Mouse (Mus musculus): ENCODE results near the gene B3gnt3.
"Not testable (repeated sequence)": the region's sequence is repeated elsewhere in the genome, so short reads cannot be mapped to it uniquely, and the experiment has no call there.

The B3gnt3 gene

DNA sequence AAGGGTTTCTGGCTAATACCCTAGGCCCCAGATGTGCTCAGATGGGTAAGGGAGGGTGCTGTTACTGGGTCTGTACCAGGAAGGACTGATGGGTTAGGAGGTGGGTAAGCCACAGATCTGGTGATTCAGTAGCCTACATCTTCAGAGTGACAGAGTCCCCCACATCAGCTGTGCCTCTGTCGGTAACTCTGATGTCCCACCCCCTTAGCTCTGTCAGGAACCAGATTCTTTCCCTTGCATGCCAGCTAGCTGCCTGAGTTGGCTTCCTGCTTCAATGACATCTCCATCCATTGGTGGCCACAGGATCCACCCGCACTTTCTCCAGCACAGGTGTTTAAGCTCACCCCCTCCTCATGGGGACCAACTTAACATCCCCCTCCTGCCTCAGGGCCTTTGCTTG, 10.0 kb upstream of the B3gnt3 start:
- DNase-seq (ENCODE audit: low spot score in 2 of 2), result peak in 1 of 2 experiments; percentile 8

DNA sequence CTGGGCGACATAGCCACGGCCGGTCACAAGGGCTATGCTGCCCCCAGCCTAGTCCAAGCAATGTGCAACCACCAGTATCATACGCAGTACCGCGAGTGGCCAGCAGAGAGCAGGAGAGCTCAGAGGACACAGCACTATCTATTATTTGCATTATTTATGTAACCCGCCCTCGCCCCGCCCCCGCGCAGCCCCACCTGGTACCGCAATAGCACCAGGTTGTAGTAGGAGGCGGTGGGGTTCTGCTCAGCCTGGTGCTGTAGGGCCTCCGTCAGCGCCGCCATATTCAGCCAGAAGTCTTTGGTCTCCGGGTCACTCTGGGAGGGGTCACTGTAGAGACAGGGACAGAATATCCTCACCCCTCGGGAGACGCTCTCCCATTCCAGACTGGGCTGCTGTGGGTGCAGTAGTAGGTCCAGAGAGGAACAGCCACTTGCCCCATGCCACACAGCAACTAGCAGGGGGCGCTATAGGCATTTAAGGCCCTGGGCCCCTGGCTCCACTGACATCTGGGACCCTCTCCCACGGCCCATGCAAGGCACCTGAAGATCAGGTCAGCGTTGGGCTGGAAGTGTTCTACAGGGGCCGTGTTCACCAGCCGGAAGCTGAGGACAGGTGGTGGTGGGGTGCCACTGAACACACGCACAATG, 8.3 kb upstream of the B3gnt3 start:
- DNase-seq (ENCODE audit: low spot score in 2 of 2), result peak; percentile 66 to 84

DNA sequence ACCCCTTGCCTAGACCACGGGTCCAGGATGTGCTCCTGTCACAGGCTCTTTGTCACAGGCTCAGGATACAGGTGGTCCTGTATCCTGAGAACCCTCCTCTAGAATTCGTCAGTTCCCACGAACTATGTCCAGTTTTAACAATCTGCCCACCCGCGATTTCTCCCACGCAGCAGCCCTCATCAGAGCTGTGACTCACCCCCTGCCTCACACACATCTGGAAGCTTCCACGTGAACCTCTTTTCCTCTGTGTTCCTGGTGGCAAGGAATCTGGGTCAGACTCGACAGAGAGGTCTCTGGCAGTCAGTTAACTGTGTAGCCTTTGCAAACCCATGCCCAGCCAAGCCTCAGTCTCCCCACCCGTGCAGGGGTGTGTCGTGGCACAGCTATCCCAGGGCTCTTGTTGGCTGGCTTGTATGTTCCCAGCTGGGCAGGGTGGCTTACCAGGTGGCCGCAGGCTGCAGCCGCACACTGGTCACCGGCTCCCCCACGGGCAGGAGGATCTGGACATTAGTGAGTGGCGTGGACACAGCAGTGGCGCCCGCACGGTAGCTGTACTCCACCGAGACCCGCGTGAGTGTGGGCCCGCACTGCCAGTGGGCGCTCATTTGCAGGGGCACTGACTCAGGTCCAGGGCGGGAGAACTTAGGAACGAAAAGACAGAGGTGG, 7.7 kb upstream of the B3gnt3 start:
- no peak for DNase-seq (ENCODE audit: low spot score in 2 of 2)

DNA sequence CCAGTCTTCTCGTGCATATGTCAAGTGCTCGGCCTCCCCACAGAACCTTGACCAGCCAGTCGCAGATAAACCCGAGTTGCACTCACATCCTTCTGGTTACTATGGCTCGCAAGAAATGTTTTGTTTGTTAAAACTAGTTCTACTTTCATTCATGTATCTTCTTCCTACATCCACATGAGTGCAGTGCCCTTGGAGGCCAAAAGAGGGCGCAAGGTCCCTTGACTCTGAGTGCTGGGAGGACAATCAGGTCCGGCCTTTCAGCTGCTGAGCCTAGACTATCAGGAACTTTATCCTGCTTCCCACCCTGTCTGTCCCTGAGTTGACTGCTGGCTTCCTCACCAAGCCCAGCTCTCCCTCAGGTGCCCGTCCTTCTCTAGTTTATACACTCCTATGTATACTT, 6.3 kb upstream of the B3gnt3 start:
- no peak for DNase-seq (ENCODE audit: low spot score in 2 of 2)

DNA sequence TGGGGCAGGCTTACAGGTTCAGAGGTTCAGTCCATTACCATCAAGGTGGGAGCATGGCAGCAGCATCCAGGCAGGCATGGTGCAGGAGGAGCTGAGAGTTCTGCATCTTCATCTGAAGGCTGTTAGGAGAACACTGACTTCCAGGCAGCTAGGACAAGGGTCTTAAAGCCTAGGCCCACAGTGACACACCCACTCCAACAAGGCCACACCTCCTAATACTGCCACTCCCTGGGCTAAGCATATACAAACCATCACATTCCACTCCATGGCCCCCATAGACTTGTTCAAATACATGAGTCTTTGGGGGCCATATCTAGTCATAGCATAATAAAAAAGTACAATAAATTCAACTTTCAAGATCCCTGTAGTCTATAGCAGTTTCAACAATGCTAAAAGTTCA, 1.8 kb upstream of the B3gnt3 start:
- DNase-seq (ENCODE audit: low spot score in 2 of 2), result not testable (repeated sequence)

GRCm38 (mm10) chr8:71702923-71703322, 1.3 kb upstream of the B3gnt3 start:
- DNase-seq (ENCODE audit: low spot score in 2 of 2), result no peak

GRCm38 (mm10) chr8:71702087-71702432, 471 bp upstream of the B3gnt3 start:
- no peak for DNase-seq (ENCODE audit: low spot score in 2 of 2)

DNA sequence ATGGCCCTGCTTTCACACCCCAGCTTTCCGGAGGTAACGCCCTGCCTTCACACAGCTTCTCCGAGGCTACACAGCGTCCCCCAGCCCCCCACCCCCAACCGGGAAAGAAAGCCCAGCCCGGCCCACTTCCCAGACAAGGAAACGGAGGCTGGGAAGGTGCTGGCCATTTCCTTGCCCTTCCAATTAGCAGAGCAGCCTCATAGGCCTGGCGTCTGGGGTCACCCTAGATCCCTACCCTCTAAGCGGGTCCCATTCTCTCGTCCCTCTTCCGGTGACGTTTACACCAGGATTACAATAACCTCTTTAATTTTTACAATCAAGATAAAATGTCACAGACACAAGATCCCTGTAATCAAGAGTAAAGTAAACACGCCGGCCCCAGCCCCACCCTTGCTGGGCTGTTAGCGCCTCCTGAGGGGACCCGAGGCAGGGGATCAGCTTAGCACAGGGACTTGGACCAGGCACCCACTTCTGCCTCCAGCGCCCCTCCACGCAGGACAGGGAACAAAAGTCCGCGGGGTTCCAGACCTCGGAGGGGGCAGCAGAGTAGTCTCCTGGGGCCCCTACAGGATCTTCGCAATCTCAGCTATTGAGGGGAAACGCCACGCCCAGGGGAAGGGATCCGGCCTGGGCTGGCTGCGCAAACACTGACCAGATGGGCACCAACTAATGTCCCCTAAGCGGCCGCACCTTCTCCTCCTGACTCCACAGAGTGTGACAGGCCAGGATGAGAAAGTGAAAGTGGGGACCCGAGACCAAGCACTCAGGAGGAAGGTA, 908 bp downstream of the B3gnt3 start:
- DNase-seq (ENCODE audit: low spot score in 2 of 2), result no peak

- DNase-seq (ENCODE audit: low spot score in 2 of 2), result not testable (repeated sequence)
Observed at GRCm38 (mm10) chr8:71695456-71695855, 6.1 kb downstream of the B3gnt3 start.

GRCm38 (mm10) chr8:71693166-71694041, 8.2 kb downstream of the B3gnt3 start:
- DNase-seq (ENCODE audit: low spot score in 2 of 2), result no peak

DNA sequence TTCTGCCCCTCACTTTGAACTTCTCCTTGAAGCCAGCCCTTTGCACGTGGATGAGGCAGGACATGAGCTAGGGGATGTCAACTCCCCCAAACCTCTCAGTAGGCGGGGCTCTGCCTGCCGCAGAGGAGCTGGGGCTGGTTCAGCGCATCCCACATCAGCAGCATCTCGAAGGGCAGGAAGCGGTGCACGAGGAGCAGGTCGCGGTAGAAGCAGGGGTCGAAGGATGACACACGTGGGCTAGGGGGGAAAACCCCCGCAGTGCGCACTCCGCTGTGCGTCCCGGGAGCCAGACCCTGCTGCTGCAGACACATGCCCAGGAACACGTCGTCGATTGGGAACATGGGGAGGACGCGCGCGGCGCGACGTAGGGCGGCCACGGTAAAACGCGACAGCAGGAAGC, 9.1 kb downstream of the B3gnt3 start:
- no peak for DNase-seq (ENCODE audit: low spot score in 2 of 2)

DNA sequence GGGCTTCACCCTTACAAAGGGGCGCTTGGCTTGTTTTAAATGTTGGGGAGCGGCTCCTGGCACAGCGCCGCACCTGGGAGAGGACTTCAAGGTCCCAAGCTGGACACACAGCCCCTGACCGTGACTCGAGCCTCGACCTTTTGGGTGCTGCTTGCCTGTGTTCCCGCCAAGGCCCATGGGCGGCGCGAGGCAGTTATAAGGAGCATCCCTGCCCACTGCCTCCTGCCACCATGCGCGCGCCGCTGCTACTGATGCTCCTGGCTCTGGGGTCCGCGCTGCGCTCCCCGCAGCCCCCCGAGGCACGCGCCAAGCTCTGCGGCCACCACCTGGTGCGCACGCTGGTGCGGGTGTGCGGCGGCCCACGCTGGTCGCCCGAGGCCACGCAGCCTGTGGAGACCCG, 12.6 kb downstream of the B3gnt3 start, which contains the start of gene Insl3:
Gene Insl3, plus strand, starts transcription at position 187 of the 400 bp plus-strand sequence.
- no peak for DNase-seq (ENCODE audit: low spot score in 2 of 2)

- no peak for DNase-seq (ENCODE audit: low spot score in 2 of 2)
Observed at GRCm38 (mm10) chr8:71687616-71688015, 14.0 kb downstream of the B3gnt3 start.

- no peak for DNase-seq (ENCODE audit: low spot score in 2 of 2)
Observed at GRCm38 (mm10) chr8:71686143-71686734, 15.3 kb downstream of the B3gnt3 start.

GRCm38 (mm10) chr8:71685573-71685972, 16.0 kb downstream of the B3gnt3 start:
- DNase-seq (ENCODE audit: low spot score in 2 of 2), result no peak

DNA sequence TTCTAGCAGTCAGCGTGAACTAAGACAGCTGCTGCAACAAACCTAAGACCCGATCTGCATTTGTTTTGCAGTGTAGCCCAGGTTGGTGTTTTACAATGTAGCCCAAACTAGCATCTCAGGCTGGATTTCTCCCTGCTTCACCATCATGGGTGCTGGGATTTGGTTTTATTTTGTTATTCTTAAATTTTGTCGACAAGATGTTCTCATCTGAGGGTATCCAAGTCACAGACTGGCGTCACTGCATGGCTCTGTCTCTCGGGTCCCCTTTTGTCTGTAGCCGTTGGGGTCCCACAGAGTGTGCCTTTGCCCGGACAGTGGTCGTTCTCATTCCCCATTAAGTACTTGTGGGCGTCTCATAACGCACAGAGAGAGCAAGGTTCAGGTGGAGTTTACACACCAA, 16.9 kb downstream of the B3gnt3 start:
- no peak for DNase-seq (ENCODE audit: low spot score in 2 of 2)

- DNase-seq (ENCODE audit: low spot score in 2 of 2), result no peak
Observed at GRCm38 (mm10) chr8:71682832-71683231, 18.8 kb downstream of the B3gnt3 start.

GRCm38 (mm10) chr8:71681369-71681915, 20.1 kb downstream of the B3gnt3 start:
- no peak for DNase-seq (ENCODE audit: low spot score in 2 of 2)

DNA sequence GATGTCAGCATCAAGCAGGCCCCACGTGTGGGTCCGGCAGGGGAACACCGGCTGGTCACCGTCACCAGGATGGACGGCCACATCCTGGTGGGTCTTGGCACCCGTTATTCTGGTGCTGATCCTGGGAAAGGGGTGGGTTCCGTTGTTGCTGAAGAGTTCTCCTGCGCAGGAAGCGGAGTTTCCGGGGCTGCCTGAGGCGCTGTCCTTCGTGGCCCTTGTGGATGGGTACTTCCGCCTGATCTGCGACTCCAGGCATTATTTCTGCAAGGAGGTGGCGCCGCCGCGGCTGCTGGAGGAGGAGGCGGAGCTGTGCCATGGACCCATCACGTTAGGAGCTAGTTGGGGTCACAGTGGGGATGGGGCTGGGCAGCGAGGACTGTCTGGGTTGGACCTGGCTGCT, 21.1 kb downstream of the B3gnt3 start:
- no peak for DNase-seq (ENCODE audit: low spot score in 2 of 2)

GRCm38 (mm10) chr8:71679550-71680168, 21.9 kb downstream of the B3gnt3 start:
- no peak for DNase-seq (ENCODE audit: low spot score in 2 of 2)

DNA sequence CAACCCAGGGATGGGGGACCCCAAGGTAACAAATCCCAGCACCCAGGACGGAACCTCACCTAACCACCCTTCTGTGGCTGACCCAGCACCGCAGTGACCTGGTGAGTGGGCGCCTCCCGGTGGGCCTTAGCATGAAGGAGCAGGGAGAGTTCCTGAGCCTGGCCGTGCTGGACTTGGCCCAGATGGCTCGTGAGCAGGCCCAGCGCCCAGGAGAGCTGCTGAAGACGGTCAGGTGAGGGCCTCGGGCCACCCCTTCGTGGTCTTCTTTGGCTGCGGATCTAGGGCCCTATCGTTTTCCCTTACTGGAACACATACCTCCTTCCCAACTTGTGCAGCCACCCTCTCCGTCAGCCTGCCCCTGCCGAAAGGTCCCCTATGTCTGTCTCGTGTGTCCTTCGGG, 22.5 kb downstream of the B3gnt3 start:
- no peak for DNase-seq (ENCODE audit: low spot score in 2 of 2)
